Mouse (Mus musculus): ENCODE measurements around the gene Olfr896-ps1.

Olfr896-ps1 gene

GRCm38 (mm10) chr9:38290807-38291206 is at the start of gene Olfr896-ps1:
Olfr896-ps1 (plus strand) TSS chr9:38291107.
- in situ Hi-C loops (cut with MboI, MseI), result no loop called here

GRCm38 (mm10) chr9:38252474-38252873 is 38.4 kb upstream of the Olfr896-ps1 start, which contains the start of gene Olfr143:
Olfr143 (plus strand) TSS chr9:38252774.
- in situ Hi-C loops (cut with MboI, MseI), result no loop called here

DNA sequence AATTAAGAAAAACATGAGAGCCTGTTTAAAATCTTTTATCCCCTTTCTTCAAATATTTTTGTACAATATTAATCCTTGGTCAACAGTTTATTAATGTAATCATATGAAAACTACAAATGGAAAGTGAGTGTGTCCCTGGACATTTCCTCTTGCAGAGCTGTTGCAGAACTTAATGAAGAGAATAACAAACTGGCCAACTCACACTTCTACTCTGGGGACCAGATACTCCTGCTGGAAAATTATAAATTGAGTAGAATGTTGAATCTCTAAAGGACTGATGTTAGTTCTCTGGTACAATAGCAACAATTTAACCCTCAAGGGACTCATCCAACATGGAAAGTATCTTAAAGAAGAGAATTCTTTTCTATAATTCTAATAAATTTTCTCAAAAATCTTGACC is 23.4 kb upstream of the Olfr896-ps1 start, which contains the start of gene Olfr895:
Olfr895 (plus strand) TSS at position 301 of the 400 bp plus-strand sequence.
- in situ Hi-C loops (cut with MboI, MseI), result no loop called here

DNA sequence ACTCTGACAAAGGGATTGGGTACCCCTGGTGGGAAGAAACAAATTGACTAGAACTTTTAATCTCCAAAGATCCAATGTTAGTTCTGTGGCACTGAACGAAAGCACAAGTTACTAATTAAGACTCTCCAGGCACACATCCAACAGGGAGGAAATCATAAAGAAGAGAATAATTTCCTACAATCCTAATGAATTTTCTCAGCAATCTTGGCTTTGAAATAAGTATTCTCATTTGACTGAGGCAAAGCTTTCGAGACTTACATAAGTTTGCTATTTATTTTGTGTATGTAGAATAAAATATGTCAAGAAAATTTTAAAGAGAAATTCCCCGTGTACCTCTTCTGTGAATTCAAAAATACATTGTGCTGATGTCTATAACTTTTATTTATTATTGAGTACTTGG is 37.9 kb downstream of the Olfr896-ps1 start, which contains the start of gene Olfr25:
Olfr25 (plus strand) TSS at position 301 of the 400 bp plus-strand sequence.
- in situ Hi-C loops (cut with MboI, MseI), result no loop called here
